Mouse (Mus musculus): ENCODE data around the gene Sv2c.

- no peak for TF ChIP-seq EP300 (optimal IDR thresholded peaks at IDR 0.05)
- no peak for TF ChIP-seq CTCF (IDR thresholded peaks at IDR 0.05; ENCODE audit: low read depth)
These were observed 157.2 kb downstream of the Sv2c start for GRCm38 (mm10) chr13:95975225-95975624.

Measured in stomach, postnatal 0 days (tissue).